Mouse (Mus musculus) layer of hippocampus, adult 9-10 months (tissue): Measurements from ENCODE around the gene Oprm1.

Experiments used
- DNase-seq: peaks from one replicate; pipeline ENCODE4 v3.0.0; 2022; ENCODE audit warnings: low spot score

Oprm1 gene

DNA sequence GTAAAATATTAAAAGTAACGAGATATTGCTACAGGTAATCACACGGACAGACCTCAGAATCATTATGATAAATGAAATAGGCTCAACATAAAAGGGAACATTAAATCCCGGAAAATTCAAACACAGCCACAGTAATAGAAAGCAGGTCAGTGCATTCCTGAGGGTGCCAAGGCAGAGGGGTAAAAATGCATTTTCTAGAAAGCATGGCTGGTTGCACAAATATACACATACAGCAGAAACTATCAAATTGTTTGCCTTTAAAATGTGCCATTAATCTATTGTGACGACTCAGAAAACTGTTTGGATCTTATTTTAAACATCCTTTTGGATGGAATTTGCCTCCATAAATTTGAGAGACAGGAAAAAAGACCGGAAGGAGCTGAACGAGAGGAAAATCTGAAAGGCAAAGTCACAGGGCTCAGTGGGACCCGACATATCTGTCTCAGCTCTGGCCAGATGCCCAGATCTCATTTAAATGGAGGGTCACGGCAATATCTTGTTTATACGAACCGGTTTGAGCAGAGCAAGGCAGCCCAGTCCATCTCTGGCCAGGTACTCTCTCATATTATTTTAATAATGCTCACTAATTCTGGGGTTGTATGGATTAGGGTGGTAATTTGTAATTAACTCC is 289.1 kb downstream of the Oprm1 start:
- no peak for DNase-seq

DNA sequence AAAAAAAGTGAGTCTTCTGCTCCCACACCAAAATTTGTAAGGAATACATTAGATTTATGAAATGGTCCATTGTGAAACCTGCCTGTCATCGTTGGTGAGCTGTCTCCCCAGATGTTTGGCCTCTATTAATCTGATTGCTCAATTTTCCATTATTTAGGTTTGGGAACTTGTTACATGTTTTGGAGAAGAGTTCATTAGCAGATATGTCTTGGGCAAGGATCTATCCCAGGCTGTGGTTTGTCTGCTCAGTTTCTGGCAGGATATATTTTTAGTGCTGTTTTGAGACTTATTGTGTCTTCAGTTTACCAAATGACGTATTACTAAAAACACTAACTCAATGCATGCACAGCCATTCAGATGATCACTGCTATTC is 289.6 kb downstream of the Oprm1 start:
- DNase-seq, result no peak

GRCm38 (mm10) chr10:7049901-7050300 is 291.6 kb downstream of the Oprm1 start:
- no peak for DNase-seq

DNA sequence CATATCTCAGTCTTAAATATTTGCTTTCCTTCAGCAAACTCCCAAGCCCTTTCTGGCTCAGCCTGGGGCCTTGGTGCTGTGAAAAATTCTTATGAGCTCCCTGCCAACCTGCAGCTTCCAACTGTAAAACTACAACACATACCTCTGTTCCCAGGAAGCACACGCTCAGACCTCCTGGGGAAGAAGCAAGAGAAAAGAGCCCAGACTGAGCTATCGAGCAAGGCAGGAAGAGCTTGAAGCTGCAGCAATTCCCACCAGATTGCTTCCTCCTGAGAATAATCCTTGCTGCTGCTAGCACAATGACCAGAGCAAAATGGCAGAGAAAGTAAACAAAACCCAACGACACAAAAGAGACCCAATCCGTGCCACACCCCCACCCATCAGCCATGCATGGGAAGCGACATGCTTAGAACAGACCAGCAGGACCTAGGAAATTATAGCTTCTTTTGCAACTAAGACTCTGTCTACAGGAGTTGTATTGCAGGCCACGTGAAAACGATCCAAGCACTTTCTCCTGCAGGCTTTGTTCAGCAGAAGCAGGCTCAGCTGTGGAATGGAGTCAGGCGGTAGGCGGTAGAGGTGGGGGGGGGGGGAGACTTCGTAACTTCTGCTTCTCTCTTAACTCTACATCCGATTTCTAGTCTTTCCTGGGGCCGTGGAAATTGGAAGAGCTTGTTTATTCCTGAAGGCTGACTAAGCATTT is 294.2 kb downstream of the Oprm1 start, which contains the start of gene Ipcef1:
Gene Ipcef1, minus strand, starts transcription at position 164 of the 703 bp plus-strand sequence.
- no peak for DNase-seq

GRCm38 (mm10) chr10:7054560-7055205 is 296.4 kb downstream of the Oprm1 start:
- DNase-seq, result no peak

GRCm38 (mm10) chr10:7057546-7057945 is 299.2 kb downstream of the Oprm1 start:
- no peak for DNase-seq

DNA sequence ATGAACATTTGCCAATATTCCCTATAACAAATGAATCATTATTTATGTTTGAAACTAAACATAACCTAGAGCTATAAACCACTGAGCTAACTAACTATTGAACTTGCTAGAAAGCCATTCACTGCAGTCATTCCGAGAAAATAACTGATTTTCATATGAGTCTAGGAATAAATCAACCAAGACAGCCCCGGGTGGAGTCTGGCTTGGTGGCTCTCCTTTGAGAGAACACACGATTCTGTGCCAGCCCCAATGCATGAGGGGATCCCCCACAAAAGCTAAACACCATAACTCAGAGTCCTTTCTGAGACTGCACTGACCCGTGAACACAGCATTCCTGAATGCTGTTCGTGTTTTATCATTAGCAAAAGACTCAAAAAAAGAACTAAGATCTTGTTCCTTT is 302.0 kb downstream of the Oprm1 start:
- DNase-seq, result no peak

GRCm38 (mm10) chr10:7062993-7063392 is 304.7 kb downstream of the Oprm1 start:
- DNase-seq, result no peak

GRCm38 (mm10) chr10:7063752-7064457 is 305.6 kb downstream of the Oprm1 start:
- no peak for DNase-seq

DNA sequence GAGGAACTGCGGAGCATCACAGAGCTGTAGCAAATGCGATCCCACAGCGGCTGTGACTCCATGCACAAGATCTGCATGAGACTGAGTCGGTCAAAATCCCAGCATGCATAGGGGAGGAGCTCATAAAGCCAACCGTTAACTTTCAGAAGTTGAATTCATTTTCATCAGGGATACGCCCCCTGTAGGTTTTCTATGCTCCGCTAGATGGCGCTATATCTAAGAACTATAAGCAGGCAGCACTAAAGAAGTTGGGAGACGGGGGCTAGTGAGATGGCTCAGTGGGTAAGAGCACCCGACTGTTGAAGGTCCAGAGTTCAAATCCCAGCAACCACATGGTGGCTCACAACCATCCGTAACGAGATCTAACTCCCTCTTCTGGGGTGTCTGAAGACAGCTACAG is 310.3 kb downstream of the Oprm1 start:
- DNase-seq, result no peak

DNA sequence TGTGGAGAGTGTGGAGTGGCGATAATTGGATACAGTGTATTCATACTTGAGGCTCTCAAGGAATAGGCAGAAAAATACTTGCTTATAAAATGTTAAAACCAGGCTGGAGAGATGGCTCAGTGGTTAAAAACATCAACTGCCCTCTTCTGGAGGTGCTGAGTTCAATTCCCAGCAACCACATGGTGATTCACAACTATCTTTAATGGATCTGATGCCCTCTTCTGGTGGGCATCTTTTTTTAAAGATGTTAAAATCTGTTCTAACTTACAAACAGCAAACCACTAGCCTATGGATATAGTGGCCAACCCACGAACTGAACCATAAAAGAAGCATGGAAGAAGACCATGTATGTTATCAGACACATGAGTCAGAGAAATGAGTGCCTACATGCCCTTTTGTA is 310.8 kb downstream of the Oprm1 start:
- no peak for DNase-seq

GRCm38 (mm10) chr10:7070100-7070835 is 312.0 kb downstream of the Oprm1 start:
- DNase-seq, result no peak

GRCm38 (mm10) chr10:7070924-7071323 is 312.6 kb downstream of the Oprm1 start:
- no peak for DNase-seq

- DNase-seq, result no peak
Measured at GRCm38 (mm10) chr10:7074231-7074630, 315.9 kb downstream of the Oprm1 start.

GRCm38 (mm10) chr10:7075661-7076060 is 317.4 kb downstream of the Oprm1 start:
- DNase-seq, result no peak

- DNase-seq, result peak; percentile 55
Measured at GRCm38 (mm10) chr10:7076201-7076600, 317.9 kb downstream of the Oprm1 start.

GRCm38 (mm10) chr10:7076662-7077211 is 318.4 kb downstream of the Oprm1 start:
- DNase-seq, result no peak

GRCm38 (mm10) chr10:7077389-7077808 is 319.1 kb downstream of the Oprm1 start:
- no peak for DNase-seq

DNA sequence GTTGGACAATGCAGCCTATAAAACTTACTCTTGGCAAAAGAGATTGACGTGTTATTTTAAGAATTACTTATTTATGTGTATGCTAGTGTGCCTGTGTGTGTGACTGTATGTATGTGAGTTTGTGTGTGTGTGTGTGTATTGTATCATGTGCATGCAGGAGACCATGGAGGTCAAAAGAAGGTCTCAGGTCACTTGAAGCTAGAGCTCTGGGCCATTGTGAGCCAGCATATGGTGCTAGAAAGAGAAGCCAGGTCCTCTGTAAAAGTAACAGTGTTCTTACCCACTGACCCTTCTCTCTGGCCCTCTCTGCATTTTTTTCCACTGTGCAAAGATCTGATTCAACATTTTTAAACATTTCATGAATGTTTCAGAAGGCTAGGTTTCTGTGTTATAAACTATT is 319.7 kb downstream of the Oprm1 start:
- DNase-seq, result no peak
